Mouse (Mus musculus) lung, postnatal 10 days (tissue): ENCODE data around the gene Osmr.
A peak's percentile ranks its signal among the peaks of the same experiment; 100 is the strongest.

ENCODE experiments used
- DNase-seq: peaks from one replicate; pipeline ENCODE4 v3.0.0; 2021

Osmr gene

DNA sequence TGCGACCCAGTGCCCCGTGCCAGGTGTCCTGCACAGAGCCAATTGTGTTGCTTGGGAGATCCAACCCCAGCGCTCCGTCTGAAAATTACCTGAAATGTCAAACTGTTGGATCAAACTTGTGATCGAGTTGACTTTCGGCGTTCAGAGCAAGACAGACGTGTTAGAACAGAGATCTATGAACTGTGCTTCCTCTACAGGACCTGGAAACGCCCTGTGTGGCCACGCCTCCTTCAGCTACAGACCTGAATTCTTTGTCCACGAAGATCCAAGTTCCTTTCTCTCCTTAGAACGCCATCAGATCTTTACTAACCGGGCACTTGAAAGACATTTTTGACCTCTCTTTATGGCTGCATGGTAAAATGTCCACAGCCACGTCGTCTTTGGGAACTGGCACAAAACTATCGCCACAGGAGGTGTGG lies at the start of gene Osmr:
Gene Osmr, minus strand, starts transcription at position 369 of the 419 bp plus-strand sequence.
- DNase-seq, result peak; percentile 40

GRCm38 (mm10) chr15:6919406-6919805 lies 44.6 kb upstream of the Osmr start:
- no peak for DNase-seq

DNA sequence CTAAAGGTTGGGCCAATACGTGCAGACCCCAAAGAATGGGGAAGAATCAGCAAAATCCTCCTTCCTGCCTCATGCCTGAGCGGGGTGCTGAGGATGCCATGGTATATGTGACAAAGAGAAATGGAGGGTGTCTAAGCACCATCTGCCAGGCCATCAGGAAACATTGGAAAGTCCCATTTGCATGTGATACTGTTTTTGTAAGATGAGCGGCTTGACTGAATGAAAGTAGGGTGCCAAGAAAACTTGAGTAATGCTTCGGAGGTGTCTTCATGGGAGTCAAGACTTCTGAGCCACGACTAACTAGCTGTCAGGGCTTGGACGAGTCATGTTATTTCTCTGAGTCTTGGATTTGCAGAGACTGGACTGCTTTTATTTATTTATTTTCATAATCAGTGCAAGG lies 39.4 kb upstream of the Osmr start:
- no peak for DNase-seq

DNA sequence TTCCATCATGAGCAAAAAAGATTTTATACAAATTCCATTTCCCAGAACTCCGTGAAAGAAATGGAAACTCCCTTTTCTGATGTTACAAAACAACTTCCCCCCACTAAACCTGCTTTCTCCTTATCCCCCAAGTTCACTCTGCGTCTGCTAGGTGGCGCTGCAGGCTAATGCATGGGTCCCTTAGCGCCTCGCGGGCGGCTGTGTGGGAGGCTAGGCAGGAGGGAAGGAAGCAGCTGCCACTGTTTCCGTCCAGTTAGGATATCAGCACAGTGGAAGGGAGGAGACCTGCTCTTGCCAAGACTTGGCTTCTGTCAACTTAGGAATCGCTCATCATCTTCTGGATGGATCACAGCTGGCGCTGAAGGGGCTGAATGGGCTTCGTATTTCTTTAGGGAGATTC lies 34.9 kb upstream of the Osmr start:
- DNase-seq, result peak; percentile 95

DNA sequence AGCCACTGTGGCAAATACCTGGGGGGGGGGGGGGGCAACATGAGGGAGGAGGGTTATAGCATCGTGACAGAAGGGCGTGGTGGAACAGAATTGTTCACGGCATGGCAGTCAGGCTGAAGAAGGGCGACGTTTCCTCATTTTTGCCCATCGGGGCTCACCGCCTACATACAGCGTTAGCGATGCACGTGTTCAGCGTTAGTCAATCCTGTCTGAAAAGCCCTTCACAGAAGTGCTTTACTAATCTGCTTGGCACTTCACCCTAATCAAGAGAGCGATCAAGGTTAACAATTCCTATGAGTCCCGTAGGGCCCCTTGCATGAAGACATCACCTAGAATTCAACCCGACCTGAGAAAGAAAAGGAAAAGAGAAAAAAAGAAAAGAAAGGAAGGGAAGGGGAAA lies 34.3 kb upstream of the Osmr start:
- DNase-seq, result no peak

GRCm38 (mm10) chr15:6908601-6909000 lies 33.8 kb upstream of the Osmr start:
- DNase-seq, result peak; percentile 50

DNA sequence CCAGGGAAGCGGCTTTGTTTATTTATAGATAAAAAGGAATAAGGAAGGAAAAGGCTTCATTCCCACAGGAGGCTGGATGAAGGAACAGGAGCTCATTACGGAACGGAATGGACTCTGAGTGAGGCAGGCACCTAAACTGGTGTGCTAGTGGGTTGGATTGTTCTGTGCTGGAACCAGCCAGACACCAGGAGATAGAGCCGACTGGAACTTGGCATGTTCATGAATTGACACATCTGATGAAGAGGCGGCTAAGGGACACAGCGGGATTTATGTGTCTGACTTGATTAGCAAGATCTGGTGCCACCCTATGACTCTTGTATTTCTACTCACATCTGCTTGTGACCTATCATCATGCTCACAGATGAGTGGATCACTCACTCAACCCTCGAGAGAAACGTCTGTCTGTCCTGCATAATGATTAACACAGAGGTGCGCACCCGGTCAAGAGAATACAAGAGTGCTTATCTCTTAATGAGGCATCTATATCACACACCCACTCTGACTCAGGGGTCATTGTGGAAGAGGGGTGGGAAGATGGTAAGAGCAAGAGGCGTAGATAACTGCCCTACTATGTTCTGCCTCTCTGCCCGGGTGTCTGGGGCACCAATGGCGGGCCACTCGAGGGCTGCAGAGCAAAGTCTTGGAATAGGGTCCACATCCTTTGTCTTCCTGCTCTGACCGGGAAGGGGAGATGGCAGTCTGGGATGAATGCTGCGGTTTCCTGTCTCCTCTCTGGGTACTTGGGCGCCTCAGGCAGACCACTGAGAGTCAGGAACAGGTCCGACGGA lies 31.7 kb upstream of the Osmr start:
- DNase-seq, result no peak

DNA sequence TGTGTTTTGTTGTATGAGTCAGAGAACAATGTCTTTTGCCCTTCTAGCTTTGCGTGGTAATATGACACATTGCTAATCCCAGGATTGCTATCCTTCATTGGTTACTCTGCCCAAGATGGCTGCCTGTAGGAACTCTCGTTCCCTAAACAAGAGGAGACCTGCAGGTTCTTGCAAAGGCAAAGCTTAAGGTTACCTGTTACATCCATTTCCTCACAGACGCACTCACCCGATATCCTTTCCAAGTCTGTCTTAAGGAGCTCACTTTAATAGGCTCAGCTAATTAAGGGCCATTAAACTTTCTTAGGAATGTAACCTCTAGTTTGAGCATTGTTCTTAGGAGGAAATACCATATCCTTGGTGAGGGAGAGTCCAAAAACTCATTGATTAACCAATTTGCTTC lies 31.0 kb upstream of the Osmr start:
- no peak for DNase-seq

GRCm38 (mm10) chr15:6903286-6903975 lies 28.7 kb upstream of the Osmr start:
- DNase-seq, result no peak

DNA sequence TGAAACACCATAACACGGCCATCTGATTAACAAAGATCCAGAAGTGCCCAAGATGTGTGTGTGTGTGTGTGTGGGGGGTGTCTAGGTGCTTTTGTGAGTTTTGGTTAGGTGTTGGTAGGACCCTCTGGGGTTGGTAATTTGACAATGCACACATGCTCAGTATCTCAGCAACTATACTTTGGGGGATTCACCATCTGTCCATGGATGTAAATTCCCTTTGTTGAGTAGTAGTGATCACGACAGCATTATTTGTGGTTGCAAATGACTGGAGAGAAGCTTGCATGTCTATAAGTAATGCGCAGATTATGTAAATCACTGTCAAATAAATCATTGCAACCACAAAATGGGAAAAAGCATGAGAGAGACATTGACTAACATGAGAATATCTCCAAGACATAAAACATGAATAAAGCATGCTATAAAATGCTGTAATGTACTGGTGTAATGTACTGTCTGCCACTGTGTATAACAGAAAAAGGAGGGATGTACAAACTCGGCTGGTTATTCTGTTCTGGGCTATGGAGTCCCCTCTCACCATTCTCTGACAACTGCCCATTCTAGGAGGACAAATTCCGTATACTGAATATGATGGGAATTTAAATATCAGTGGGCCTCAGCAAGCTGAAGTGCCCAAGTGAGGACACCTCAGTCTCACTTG lies 27.3 kb upstream of the Osmr start:
- DNase-seq, result no peak

DNA sequence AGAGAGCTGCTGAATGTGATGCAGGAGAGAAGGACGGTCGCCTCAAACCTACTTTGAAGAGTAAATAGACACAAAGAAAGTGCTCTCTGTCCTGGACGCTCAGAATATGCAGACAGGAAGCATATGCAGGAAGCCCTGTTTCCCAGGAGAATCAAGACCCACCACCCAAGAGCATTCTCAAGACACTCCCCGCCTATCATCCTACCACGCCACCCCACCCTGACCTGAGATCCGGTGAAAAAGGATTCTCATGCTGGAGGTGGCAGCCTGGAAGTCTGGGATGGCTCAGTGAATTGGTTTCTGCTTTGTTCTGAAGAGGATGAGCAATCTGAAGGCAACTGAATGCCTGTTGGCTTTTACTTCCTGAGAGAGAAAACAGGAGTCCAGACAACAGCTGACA lies 26.5 kb upstream of the Osmr start:
- no peak for DNase-seq

DNA sequence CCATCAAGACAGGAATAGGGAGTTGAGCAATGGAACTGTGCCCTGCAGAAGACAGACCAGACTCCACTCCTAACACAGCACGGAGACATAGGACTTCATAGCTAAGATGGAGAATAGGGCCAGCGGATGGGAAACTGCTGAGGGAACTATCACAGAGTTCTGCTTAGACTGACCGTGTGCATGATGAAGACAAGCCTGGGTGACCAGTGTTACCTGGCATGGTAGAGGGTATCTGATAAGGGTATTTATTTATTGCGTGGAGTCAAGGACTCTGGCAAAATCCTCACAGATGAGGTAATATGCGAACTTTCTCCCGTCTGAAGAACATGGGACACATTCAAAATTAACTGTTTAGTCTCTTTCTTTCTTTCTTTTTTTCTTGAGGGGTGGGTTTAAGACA lies 9.5 kb upstream of the Osmr start:
- DNase-seq, result no peak

DNA sequence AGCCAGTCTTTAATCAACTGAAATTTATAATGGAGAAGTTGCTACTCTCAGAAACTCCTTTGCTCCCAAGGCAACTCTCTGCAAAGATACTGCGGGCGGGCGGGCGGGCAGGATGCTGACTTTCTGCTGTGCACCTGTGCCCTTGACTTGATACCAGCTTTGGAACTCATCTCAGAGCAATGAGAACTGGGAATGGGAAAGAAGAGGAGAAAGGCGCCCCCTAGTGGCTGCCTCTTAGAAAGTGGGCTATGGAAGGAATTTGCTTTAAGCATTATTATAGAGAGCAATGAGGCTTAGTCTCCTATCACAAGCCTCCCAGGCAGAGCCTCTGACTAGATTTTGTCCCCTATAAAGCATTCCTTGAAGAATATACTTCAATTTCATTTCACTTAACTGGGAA lies 9.0 kb upstream of the Osmr start:
- peak; percentile 70 for DNase-seq

DNA sequence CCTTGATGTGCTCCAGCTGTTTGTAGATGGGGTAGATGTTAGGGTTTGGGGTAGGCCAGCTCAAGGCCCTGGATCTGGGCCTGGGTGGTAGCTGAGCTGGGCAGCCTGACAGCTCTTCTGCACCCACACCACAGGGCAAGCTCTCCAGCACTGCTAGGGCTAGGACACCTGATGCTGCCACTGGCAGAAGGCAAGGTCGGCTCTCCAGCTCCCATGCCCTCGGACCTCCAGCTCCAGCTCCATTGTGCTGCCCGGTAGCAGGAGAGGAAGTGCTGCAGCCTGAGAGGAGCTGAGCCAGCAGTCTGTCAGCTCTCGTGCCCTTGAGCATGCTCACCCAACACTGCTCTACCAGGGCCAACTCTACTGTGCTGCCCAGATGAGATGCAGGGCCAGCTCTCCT lies 8.3 kb upstream of the Osmr start:
- DNase-seq, result no peak

- peak; percentile 72 for DNase-seq
These were observed 7.4 kb upstream of the Osmr start for GRCm38 (mm10) chr15:6882180-6882579.

- no peak for DNase-seq
These were observed 6.4 kb upstream of the Osmr start for GRCm38 (mm10) chr15:6881211-6881610.

GRCm38 (mm10) chr15:6873807-6874600 lies 765 bp downstream of the Osmr start:
- peak; percentile 83 for DNase-seq

GRCm38 (mm10) chr15:6873154-6873806 lies 1.5 kb downstream of the Osmr start:
- peak; percentile 7 for DNase-seq

DNA sequence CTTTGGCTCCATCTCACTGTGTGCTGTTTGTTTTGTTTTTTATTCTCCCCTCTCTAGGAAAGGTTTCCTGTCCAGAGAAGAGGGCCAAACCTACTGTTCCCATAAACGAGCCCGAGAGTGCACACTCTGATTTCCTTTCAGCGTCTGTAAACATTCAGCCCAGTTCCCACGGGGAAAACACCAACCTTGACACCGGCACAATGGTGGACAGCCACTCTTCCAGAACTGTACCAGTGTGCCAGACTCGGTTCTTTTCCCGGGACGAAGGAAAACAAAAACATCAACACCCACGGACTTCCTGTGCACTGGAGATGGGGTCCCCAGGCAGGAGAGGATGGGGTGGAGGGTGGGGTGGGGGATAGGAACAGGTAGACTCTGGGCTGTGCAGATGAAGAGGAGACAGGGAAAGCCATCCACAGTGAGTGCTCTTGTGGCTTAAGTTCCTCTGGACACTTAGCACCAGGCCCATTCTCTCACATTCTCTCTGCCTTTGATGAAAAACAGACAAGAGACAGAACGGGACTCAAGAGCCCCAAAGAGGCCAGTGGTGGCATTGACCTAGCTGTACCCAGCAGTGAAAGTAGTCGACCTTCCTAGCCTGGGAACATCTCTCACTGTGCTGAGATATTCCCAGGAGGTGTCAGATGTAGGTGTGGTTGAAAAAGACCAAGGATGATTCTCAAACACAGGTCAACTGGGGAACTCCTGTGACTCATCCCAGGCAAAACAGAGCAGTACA lies 3.0 kb downstream of the Osmr start:
- peak; percentile 14 for DNase-seq

DNA sequence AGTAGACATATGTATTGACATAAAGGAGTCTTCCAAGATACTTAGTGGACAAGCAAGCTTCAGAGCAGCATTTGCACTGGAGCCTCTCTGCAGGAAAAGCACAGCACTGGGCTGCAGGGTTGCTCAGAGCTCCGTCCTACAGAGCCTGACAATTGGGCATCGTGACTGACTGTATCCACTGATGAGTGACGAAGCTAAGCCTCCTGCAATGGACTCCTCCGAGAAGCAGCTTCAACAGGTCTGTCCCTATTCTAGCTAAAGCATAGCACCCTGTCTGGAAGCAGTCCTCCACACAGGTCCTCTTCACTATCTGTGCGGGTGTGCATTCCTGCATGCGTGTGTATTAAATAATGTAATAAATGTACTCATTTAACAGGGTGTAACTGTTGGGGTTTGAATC lies 7.9 kb downstream of the Osmr start:
- no peak for DNase-seq

DNA sequence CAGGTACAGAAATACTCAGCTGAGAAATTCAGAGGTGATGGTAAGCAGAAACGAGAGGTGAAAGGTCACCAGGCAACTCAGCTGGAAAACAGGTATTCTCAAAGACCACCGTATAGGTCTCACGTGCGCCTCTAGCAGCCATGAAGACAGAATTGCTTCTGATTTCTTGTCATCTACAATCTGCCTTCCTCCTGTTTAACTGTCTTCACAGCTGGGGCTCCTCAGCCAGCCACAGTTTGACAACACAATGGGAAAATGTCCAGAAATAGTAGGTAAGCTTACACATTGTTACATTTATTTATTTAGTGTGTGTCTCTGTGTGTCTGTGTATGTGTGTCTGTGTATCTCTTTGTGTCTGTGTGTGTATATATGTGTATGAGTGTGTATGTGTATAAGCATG lies 12.6 kb downstream of the Osmr start:
- DNase-seq, result no peak

- DNase-seq, result peak; percentile 62
These were observed 13.2 kb downstream of the Osmr start for GRCm38 (mm10) chr15:6861617-6862016.
